Mouse (Mus musculus) lung, adult 2 months (tissue): ENCODE data around the gene Paqr4.

Source experiments
- CTCF ChIP-seq: fragments of 200-500 bp; IDR thresholded peaks from 2 replicates; pipeline ENCODE4 v1.5.1; 2011; ENCODE audit warnings: mild to moderate bottlenecking, low read length, control low read depth; ENCODE audit not compliant: insufficient read depth
- POLR2A ChIP-seq: fragments of 200-500 bp; IDR thresholded peaks from 2 replicates; pipeline ENCODE4 v1.6.1; 2011; ENCODE audit warnings: low read depth, mild to moderate bottlenecking, control low read depth, low read length, borderline replicate concordance; ENCODE audit errors: extremely low read depth

- TF ChIP-seq CTCF = no peak
- TF ChIP-seq POLR2A = no peak
Observed at GRCm38 (mm10) chr17:23722376-23723125, 18.1 kb downstream of the Paqr4 start, which contains the start of gene 1520401A03Rik.
